Mouse (Mus musculus) cortical plate, adult 2 months (tissue): Measurements from ENCODE around the gene Nudt11.
"Not testable (repeated sequence)": the region's sequence is repeated elsewhere in the genome, so short reads cannot be mapped to it uniquely, and the experiment has no call there.

Experiments used
- CTCF ChIP-seq: fragments of 200-500 bp; IDR thresholded peaks from 2 replicates; pipeline ENCODE4 v1.5.1; 2011; ENCODE audit warnings: mild to moderate bottlenecking, control low read depth, low read length; ENCODE audit not compliant: insufficient read depth; ENCODE audit errors: extremely low read depth
- POLR2A ChIP-seq: fragments of 200-500 bp; IDR thresholded peaks from 2 replicates; pipeline ENCODE4 v1.6.1; 2011; ENCODE audit warnings: mild to moderate bottlenecking, low read length, control low read depth; ENCODE audit not compliant: insufficient read depth; ENCODE audit errors: extremely low read depth

DNA sequence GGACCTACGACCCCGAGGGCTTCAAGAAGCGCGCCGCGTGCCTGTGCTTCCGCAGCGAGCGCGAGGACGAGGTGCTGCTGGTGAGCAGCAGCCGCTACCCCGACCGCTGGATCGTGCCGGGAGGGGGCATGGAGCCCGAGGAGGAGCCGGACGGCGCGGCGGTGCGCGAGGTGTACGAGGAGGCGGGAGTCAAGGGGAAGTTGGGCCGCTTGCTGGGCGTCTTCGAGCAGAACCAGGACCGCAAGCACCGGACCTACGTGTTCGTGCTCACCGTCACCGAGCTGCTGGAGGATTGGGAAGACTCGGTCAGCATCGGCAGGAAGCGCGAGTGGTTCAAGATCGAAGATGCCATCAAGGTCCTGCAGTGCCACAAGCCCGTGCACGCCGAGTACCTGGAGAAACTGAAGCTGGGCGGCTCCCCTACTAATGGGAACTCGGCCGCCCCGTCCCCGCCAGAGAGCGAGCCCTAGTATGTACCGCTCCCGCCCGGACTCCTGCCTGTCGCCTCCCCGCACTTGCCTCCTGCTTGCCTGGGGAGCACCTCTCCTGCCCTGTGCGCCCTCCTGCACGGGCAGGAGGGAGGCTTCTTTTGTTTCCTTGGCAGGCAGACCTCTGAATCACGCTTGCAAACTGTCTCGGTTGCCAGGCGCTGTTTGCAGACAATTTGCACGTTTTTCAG lies 822 bp downstream of the Nudt11 start:
- not testable (repeated sequence) for TF ChIP-seq CTCF, POLR2A
